Mouse (Mus musculus): ENCODE results near the gene Vmn1r82. TPM values are rescaled to one million over a fixed set of nuclear protein-coding genes. Genes with fewer than 3 reads are reported as not detected.

The Vmn1r82 gene
- 0.04 TPM in 1 of 2 replicates, not detected in the other for polyA plus RNA-seq (2014; fragmentation: Nextera tagmentation; extraction: Ambion mirVana)

DNA sequence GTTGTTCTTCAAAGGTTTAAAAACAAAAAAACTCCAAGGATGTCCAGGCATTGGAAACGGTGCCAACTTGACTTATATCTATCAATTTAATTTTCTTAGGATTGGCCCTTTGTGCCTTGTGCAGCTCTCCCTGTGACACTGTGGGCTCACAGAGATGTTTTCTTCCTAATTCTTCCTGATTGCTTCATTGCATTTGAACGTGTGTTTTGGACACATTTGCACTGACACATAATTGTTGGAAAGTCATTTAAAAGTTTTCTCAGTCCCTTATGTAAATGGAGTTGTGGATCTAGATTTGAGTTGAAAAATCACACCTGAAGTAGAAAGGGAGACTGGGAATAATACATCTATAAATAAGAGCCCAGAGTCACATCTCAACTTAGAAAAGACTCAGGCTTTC lies at the start of gene Vmn1r82:
Gene Vmn1r82, plus strand, starts transcription at position 301 of the 400 bp plus-strand sequence.
- no peak within 1 kb of the TSS for H3K4me3 ChIP-seq (ENCODE audit: low read depth, low read length)
- ATAC-seq (ENCODE audit: low read depth) (no peak), DNase-seq (ENCODE audit: low spot score) (no peak)
- no peaks in the 10 kb centered on the region for H3K36me3 ChIP-seq (ENCODE audit: control insufficient read depth, insufficient read depth, low read length)
- no peaks in the 10 kb centered on the region for H3K4me1 ChIP-seq (ENCODE audit: control insufficient read depth, insufficient read depth, low read length)
- no peak within 1 kb of the TSS for H3K9ac ChIP-seq (ENCODE audit: low read depth, low read length)
- H3K9me3 ChIP-seq (ENCODE audit: control insufficient read depth, low read length): 0 out of 2 replicates have a peak, but pooled peaks cover 6% of the 10 kb centered on the region
- no peak within 1 kb of the TSS for H3K4me2 ChIP-seq (ENCODE audit: low read depth, low read length)
- H3K27ac ChIP-seq (replicated peaks; ENCODE audit: low read depth, low read length): no peak within 1 kb of the TSS
- no peaks in the 10 kb centered on the region for H3K27me3 ChIP-seq (replicated peaks; ENCODE audit: control insufficient read depth, insufficient read depth, low read length)
- WGBS: 54% methylated on average over 2 of the region's 2 CpGs

DNA sequence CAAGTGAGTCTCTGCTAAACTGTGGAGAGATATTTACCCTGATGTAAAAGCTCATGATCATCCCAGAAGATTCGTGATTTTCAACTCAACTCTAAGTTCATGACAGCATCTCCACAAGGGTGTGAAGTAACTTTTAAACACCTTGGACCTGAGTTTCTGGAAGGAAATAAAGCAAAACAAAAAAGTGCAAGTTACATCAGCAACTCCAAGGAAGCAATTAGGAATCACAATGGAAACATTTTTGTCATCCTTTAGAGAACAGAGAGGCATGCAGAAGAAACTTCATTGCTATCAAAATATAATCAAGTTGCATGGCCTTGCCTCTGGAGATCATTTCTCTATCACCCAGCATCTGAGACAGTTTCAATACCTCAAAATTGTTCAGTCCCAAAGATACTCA lies 32.1 kb upstream of the Vmn1r82 start, which contains the start of gene Vmn1r81:
Gene Vmn1r81, minus strand, starts transcription at position 101 of the 400 bp plus-strand sequence.
- H3K36me3 ChIP-seq (ENCODE audit: control insufficient read depth, insufficient read depth, low read length): no peaks in the 10 kb centered on the region
- no peak for DNase-seq (ENCODE audit: low spot score)
- 0 out of 2 replicates have a peak, but pooled peaks cover 10% of the 10 kb centered on the region for H3K9me3 ChIP-seq (ENCODE audit: control insufficient read depth, low read length)
- 65% methylated on average over 1 of the region's 1 CpGs for WGBS
- H3K9ac ChIP-seq (ENCODE audit: low read depth, low read length): no peak within 1 kb of the TSS
- no peaks in the 10 kb centered on the region for H3K4me1 ChIP-seq (ENCODE audit: control insufficient read depth, insufficient read depth, low read length)
- H3K27me3 ChIP-seq (replicated peaks; ENCODE audit: control insufficient read depth, insufficient read depth, low read length): no peaks in the 10 kb centered on the region
- H3K4me2 ChIP-seq (ENCODE audit: low read depth, low read length): no peak within 1 kb of the TSS
- no peak within 1 kb of the TSS for H3K4me3 ChIP-seq (ENCODE audit: low read depth, low read length)
- H3K27ac ChIP-seq (replicated peaks; ENCODE audit: low read depth, low read length): no peak within 1 kb of the TSS
- no peak for ATAC-seq (ENCODE audit: low read depth)

DNA sequence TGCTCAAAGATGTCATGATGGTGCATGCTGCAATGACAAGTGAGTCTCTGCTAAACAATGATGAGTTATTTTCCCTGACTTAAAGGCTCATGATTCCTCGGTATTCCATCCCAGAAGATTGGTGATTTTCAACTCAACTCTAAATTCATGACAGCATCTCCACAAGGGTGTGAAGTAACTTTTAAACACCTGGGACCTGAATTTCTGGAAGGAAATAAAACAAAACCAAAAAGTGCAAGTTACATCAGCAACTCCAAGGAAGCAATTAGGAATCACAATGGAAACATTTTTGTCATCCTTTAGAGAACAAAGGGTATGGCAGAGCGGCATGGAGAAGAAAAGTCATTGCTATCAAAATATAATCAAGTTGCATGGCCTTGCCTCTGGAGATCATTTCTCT lies 29.2 kb downstream of the Vmn1r82 start, which contains the start of gene Vmn1r83:
Gene Vmn1r83, minus strand, starts transcription at position 101 of the 400 bp plus-strand sequence.
- no peaks in the 10 kb centered on the region for H3K27me3 ChIP-seq (replicated peaks; ENCODE audit: control insufficient read depth, insufficient read depth, low read length)
- no peak within 1 kb of the TSS for H3K27ac ChIP-seq (replicated peaks; ENCODE audit: low read depth, low read length)
- H3K36me3 ChIP-seq (ENCODE audit: control insufficient read depth, insufficient read depth, low read length): no peaks in the 10 kb centered on the region
- no peaks in the 10 kb centered on the region for H3K4me1 ChIP-seq (ENCODE audit: control insufficient read depth, insufficient read depth, low read length)
- 76% methylated on average over 2 of the region's 2 CpGs for WGBS
- no peak within 1 kb of the TSS for H3K4me3 ChIP-seq (ENCODE audit: low read depth, low read length)
- no peak within 1 kb of the TSS for H3K4me2 ChIP-seq (ENCODE audit: low read depth, low read length)
- H3K9me3 ChIP-seq (ENCODE audit: control insufficient read depth, low read length): peaks cover 19% of the 10 kb centered on the region
- DNase-seq (ENCODE audit: low spot score): no peak
- ATAC-seq (ENCODE audit: low read depth): no peak
- no peak within 1 kb of the TSS for H3K9ac ChIP-seq (ENCODE audit: low read depth, low read length)

Other genes with a start within 250 kb of the Vmn1r82 start
- not detected in 2 replicates for gene Vmn1r78, start 150.2 kb upstream of the Vmn1r82 start, polyA plus RNA-seq (2014; fragmentation: Nextera tagmentation; extraction: Ambion mirVana)
- not detected in 2 replicates for gene Vmn1r79, start 129.2 kb upstream of the Vmn1r82 start, polyA plus RNA-seq (2014; fragmentation: Nextera tagmentation; extraction: Ambion mirVana)
- gene Vmn1r80, start 111.1 kb upstream of the Vmn1r82 start, polyA plus RNA-seq (2014; fragmentation: Nextera tagmentation; extraction: Ambion mirVana): not detected in 2 replicates
- gene Vmn1r81, start 32.2 kb upstream of the Vmn1r82 start, polyA plus RNA-seq (2014; fragmentation: Nextera tagmentation; extraction: Ambion mirVana): not detected in 2 replicates
- gene Vmn1r83, start 29.1 kb downstream of the Vmn1r82 start, polyA plus RNA-seq (2014; fragmentation: Nextera tagmentation; extraction: Ambion mirVana): not detected in 2 replicates
- gene Vmn1r84, start 68.8 kb downstream of the Vmn1r82 start, polyA plus RNA-seq (2014; fragmentation: Nextera tagmentation; extraction: Ambion mirVana): not detected in 2 replicates
- 4.2 and 5.1 TPM in 2 replicates for gene Zfp551, start 122.3 kb downstream of the Vmn1r82 start, polyA plus RNA-seq (2014; fragmentation: Nextera tagmentation; extraction: Ambion mirVana)
- gene Zfp606, start 177.9 kb downstream of the Vmn1r82 start, polyA plus RNA-seq (2014; fragmentation: Nextera tagmentation; extraction: Ambion mirVana): 21.8 and 22.3 TPM in 2 replicates
- not detected in 2 replicates for gene 2900092C05Rik, start 212.1 kb downstream of the Vmn1r82 start, polyA plus RNA-seq (2014; fragmentation: Nextera tagmentation; extraction: Ambion mirVana)

Measured in embryonic facial prominence, embryonic 14.5 days (tissue).